Mouse (Mus musculus) layer of hippocampus, postnatal 25 days (tissue): ENCODE data around the gene Ndufc2. TPM values are rescaled to one million over a fixed set of nuclear protein-coding genes. Genes with fewer than 3 reads are reported as not detected.

Experiments
- DNase-seq, 2 experiments: peaks; one replicate each; pipeline ENCODE4 v3.0.0; 2022; ENCODE audit warnings: mixed read lengths in 2 of 2, low spot score in 1 of 2; ENCODE audit errors: extremely low spot score in 1 of 2
- total RNA-seq, 2 experiments: library from RNA; stranded (reverse); gene quantifications; 2 replicates each; pipeline ENCODE4 v1.2.3; 2021

Ndufc2 gene
- total RNA-seq, result 100 to 1,000 TPM; 231 to 241 TPM

DNA sequence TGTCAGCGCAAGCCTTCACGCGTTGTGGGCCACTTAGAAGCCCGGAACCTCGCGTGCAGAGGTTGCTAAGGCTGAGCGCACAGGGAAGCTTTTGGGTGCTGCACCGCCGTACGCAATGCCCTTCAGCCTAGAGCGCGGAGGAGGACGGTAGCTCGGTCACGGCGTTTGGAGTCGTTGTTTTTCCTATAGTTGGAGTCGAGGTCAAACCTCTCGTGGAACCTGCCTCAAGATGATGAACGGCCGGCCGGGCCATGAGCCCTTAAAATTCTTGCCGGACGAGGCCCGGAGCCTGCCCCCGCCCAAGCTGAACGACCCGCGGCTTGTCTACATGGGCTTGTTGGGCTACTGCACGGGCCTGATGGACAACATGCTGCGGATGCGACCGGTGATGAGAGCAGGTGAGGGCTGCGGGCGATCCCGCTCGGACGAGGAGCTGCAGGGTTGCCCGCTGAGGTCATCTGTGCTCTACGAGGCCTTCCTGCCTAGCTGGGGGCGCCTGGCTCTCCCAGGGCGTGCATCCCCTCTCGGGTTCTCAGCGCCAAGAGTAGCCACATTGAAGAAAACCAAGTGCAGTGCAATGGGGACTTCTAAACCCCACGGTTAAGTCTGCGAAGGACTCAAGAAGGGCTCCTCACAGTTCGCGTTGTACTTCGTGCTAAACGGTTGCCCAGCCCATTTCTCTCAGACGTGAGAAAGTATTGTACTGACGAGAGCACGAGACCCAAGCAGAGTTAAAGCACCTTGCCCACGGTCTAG lies at the start of gene Ndufc2:
Ndufc2 (plus strand) TSS at position 44 of the 756 bp plus-strand sequence.
- DNase-seq, result peak; percentile 51 to 75

DNA sequence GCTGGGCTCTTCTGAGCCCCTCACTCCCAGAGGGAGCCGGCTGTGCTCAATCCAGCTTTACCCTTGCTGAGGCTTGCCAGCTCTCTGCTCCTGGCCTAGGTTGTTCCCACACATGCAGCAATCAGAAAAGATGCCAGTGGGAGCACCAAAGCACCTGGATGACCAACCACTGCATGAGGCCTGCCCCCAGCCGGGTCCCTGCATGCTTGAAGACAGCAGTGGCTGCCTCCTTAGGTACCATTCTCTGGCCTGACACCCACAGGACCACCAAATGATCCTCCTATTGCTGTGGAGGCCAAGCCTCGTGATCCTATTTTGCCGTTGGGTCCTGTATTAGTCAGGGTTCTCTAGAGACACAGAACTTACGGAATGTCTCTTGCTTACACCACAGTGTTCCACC lies 48.9 kb upstream of the Ndufc2 start:
- DNase-seq, result no peak

DNA sequence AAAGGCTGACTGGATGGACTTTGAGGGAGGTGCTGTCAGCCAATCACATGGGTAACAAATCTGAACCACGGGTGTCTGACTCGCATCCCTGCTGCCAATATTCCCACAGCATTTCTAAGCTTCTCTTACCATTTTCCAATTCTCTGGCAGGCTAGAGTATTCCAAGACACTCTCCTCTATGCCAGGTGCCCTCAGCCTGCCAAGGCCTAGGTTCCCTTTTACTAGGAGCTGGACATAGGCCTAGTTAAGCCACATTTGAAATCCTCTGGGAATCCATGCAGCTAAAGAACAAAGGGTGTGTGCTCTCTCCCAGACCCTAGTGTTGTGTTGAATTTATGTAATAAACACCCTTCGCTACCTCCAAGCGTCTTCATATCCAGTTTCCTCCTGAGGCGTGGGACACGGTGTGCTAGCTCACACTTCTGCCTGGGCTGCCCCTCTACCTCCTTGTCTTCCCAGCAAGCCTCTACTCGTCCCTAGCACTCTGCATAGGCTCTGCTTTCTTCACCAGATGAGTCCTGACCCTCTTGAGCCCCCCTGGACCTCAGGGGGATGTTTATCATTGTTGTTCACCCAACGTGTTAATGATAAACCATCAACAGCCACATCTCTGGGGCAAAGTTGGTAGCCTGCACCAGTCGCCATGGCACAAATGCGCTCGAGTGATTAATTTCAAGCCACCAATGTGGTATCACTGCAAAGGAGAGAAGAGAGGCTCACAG lies 47.9 kb upstream of the Ndufc2 start:
- DNase-seq, result no peak

DNA sequence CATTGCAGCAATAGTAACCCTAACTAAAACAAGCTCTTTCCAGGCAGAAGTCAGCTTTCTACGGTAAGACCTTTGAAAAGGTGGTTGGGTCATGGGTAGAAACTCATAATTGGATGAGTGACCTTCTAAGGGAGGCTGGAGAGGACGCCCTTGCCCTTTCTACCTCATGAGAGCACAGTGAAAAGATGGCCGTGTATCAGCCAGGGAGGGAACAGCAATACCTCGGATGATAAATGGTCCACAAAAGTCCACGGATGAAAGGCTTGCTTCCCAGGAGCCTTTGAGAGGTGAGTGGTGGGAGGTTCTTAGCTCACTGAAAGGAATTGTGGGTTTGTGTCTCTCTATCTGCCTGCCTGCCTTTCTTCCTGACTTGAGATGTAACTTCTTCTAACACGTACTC lies 46.4 kb upstream of the Ndufc2 start:
- no peak for DNase-seq

DNA sequence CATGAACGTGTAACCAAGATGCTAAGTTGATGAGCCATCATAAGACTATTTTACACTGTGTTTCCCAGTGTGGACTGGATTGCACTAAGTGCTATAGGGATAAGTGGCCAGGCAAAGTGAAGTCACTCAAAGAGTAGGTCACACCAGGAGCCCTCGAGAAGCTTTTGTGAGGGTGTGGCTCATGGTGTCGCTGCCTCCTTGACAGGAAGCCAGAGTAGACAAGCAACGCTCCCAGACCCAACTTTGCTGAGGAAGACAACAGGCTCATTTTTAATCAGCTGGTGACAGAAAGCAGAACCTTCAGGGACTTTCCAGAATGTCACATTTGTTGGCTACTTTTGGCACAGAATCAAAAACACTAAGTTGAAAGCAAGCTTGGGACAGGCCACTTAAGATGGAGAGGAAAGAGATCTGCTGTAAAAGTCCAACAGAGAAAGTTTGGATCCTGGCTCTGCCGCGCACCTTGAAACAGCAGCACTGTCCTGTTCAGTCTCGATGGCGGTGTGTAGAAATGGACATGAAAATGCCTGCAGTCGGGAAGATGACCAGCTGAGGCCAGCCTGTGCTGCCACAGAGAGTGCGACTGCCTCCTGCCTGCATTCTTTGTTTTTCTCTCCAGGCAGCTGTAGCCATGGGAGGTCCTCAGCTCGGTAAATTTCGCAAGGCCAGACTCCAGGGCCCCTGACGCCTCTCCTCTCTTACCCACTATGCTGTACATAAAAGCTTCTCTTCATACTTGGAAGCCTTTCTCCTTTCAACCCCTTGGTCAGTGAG lies 44.5 kb upstream of the Ndufc2 start:
- no peak for DNase-seq

DNA sequence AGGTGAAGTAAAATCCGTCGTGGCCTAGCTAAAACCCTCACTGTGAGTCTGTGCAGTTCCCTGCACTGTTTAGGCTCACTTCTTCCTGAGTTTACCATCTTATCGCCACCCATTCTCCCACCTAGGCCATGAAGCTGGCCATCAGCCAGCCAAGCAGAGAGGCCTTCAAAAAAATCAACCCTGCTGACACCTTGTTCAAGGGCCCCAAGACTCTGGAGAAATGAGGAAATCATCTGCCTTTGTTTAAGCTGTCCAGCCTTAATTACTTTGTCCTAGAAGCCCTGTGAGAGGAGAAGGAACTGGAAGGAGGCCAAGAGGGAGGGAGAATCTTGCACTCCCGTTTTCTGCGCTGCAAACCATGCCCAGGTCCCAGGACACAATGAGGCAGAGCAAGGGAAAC lies 43.5 kb upstream of the Ndufc2 start:
- no peak for DNase-seq

DNA sequence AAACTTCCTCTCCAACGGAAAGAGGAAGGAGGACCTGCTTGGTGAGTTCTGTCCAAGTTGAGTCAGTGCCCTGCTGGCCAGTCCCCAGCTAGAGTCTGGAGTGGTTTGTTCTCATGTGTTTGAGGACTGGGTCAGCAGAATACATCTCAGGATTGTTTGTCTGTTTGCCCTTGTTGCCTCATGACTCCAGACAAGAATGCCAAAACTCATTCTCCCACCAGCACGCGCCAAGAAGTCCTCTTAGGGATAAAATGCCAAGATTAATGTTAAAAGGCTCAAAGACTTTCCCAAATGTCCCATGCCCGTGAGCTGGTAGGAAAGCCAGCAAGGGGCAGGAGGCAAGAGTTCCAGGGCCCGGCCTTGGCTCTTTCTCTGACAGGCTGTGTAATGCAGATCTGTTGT lies 42.9 kb upstream of the Ndufc2 start:
- no peak for DNase-seq

DNA sequence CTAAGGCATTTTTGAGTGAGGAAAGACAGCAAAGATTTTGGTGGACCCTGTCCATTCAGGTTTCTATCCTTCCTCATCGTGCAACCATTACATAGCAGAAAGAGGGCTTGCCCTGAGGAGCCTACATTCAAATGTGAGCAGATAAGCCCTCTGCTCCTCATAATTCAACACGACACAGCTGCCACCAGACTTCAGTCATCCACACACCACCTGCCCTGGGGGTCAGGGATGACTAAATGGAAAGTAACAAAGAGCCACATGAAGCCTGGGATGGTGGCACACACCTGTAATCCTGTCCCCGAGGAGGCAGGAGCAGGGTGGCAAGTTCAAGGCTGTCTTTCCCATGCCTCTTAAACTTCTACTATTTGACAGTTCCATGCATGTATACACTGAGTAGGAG lies 42.0 kb upstream of the Ndufc2 start:
- DNase-seq, result no peak

DNA sequence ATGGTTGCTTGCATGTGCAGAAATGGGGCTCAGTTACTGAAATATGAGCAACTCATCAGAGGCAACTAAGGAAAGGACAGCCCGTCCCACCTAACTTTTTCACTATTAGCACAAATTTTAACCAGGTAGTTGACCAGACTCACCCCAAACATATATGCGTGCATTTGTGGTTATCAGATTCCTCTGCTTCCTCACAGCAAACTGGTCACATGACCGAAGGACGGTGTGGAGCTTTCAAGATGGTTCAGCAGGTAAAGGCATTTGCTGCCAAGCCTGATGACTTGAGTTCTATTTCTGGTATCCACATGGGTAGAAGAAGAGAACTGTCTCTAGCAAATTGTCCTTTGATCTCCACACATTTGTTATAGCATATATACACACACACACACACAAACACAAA lies 41.5 kb upstream of the Ndufc2 start:
- DNase-seq, result no peak

DNA sequence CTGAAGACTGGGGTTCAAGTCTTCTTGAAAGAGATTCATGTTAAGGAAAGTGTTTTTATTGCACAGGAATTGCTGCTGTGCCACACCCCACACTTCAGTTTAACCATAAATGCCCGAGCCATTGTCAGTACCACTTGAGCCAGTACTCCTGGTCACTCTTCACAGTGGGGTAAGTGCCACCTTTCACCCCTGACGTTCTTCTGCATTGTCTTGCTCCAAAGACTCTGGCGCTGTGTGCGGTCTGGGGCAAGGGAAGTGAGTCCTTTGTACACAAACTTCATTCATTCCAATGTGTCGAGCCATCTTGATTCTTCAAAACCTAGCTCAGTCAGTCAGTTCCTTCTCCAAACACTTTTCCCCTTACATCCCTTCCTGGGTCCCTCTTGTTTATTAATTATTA lies 39.6 kb upstream of the Ndufc2 start:
- DNase-seq, result no peak

DNA sequence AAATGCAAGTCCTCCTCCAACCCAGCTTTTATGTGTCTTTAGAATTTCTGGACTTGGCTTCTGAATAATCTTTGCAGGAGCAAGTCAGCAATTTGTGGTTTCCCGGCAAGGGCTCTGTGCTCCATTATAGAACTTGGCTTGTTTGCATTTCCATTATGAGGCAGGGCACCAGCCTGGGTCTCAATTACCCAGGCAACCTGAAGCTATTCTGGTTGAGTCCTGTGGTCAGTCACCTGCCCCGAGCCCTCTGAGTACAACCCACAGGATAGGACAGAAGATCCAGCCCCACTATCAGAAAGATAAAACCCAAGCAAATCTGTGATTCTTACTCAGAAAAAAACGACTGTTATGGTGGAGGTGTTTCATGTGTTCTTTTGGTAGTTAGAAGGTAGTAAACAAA lies 38.8 kb upstream of the Ndufc2 start:
- DNase-seq, result no peak

DNA sequence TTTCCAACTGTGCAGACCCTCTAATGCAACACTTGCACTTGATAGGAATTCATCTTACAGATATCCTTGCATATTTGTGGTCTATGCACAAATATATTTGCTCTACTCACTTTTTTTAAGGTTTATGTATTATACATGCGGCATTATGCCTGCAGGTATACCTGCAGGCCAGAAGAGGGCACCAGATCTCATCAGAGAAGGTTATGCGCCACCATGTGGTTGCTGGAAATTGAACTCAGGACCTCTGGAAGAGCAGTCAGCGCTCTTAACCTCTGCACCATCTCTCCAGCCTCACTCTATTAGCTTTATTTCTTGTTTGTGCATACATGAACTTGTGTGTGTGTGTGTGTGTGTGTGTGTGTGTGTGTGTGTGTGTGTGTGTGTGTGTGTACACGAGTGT lies 38.3 kb upstream of the Ndufc2 start:
- no peak for DNase-seq

DNA sequence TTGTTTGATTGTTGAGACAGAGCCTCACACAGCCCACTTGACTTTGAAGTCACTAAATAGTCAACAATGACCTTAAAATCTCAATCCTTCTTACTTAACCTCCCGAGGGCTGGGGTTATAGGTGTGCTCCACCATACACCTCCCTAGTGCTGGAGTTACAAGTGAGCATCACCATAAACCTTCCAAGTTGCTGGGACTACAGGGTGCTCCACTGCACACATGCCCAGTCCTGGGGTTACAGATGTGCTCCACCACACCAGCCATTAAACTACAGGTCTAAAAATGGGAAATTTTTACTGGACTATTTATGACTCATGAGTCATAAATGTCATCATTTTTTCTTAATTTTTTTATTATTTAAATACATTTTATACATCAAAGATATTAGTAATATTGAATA lies 33.9 kb upstream of the Ndufc2 start:
- DNase-seq, result no peak

DNA sequence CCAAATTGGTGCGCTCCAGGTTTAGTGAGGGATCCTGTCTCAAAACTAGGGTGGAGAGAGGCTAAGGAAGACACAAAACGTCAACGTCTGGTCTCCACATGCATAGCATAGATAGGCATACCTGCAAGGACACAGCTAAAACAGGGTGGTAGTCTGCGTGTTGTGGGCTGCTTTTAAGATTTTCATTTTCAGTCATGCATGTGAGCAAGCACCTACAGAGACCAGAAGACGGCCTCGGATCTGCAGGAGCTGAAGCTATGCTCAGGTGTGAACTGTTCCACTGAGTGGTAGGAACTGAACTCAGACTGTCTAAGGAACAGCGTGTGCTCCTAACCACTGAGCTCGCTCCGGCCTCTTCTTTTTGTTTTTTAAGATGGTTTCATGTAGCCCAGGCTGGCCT lies 24.7 kb upstream of the Ndufc2 start:
- DNase-seq, result no peak

DNA sequence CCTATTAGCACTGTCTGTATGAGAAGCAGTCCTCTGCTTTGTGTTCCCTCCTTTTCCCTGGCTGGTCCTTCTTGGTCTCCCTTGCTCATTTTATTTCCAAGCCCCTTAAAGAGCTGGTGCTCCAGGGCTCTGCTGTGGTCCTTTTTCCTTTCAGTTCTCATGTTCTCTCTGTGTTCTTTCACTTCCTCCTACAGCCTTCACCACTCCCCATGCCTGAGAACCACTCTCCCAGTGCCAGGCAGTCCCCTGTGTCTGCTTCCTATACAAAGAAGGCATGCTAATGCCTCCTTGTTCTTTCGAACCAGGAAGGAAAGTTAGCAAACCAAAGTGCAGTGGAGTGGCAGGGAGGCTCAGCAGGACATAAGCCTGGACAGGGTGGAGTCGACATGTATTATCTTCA lies 23.9 kb upstream of the Ndufc2 start:
- DNase-seq, result no peak

DNA sequence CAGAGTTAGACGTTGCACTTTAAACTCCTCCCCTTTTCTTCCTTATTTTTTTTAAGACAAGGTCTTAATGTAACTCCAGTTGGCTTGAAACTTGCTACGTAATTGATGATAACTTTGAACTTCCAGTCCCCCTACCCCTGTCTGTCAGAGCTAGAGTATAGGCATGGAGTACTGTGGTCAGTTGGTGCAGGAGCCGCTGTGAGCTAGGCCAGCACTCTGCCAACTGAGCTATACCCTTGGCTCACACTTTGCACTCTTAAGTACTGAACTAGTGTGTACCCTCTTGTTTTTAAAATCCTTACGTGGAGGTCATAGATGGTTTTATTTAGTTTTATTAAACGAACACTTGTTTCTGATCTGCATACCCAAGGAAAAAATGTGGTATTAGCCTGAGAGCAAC lies 20.5 kb upstream of the Ndufc2 start:
- no peak for DNase-seq

DNA sequence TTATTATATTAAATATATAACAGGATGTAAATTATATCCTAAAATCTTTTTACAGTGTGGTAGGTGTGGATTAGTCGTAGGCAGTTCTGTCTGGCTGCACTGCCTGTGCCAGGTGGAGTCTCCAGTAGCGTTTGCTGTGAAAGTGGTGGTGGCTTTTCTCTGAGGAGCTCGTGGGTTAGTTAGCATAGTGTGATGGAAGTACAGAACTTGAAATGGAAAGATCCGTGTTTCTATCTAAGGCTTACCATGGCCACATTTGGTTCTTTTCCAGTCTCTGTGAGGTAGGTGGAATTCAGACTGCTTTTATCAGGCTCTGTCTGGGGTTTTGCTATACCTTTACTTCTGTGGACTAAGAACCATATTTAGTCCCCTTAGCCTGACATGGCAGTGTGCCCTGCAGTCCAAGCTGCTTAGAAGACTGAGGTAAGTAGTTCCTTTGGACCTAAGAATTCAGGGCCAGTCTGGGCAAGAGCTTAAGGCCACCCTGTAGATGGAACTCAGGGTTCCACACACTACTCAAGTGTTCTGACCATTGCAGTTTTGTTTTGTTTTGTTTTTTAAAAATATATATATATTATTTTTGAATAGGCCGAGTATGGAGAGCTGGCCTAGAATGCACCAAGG lies 19.2 kb upstream of the Ndufc2 start:
- no peak for DNase-seq

DNA sequence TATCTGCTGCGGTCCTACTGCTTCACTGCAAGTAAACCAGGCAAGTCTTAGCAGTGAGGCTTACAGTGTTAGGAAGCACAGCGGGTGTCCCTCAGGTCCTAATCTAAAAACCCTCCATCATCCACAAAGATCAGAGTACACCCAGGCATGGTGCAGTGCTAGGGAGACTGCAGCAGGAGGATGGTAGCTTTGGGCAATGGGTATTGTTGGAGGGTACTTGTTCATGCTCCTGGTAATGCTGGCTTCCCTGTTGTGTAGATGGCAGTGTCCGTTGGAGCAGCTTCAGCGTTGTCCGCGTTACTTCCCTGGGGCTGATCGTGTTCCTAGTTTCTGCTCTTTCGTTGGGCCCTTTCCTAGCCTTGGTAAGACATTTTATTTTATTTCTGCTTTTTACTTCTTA lies 17.1 kb upstream of the Ndufc2 start:
- DNase-seq, result no peak

DNA sequence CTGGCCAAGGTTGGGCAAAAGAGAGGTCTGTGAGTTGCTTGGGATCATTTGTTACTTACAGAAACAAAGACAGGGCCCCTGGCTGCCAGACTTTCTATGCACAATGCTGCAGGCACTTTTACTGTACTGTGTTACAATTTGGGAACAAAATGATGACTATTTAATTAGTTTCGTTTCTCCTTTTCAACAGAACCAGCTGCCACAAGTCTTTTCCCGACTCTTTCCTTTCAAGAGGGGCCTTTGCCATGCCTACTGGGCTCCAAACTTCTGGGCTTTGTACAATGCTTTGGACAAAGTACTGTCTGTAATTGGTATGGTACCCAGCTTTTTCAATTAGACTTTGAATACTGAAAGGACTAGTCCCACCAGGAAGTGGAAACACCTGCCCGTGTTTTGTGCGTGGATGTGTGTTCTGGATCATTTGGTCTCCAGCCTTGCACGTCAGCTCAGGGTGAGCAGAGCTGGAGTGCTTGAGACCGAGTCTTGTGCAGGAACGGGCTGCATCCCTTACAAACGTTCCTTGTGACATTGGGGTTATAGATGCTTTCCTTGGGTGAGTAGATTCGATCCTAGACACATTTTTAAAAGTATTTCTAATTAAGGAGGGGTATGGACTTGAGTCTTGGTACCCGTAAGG lies 16.2 kb upstream of the Ndufc2 start:
- DNase-seq, result no peak

DNA sequence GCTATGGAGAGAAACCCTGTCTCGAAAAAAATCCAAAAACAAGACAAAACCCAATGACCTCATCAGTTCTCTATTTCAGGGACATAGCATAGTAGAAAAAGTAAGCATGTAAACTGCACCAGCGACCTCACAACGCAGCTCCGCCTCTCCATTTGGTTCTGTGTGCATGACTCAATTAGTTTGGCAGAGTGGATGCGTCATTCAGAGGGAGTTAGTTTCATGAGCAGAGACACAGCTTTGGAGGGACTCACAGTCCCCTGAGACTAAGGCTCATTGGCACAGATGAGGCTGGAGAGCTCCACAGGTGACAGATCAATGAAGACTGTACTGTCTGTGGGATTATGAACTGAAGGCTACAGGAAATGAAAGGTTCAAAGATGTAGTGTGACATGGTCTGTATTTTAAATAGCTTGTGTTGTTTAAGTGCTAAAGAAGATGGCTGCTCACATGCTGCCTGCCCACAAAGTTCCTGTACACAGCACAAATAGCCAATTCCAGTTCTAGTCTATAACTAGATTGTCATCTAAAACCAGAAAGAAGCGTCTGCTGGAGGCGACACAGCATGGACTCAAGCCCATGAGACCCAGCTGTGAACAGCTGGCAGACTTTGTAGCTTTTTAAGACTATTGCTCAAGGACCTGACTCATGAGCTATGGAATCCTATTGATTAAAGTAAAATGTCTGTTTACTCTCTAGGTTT lies 13.5 kb upstream of the Ndufc2 start:
- no peak for DNase-seq
